In the genomic region with DNA sequence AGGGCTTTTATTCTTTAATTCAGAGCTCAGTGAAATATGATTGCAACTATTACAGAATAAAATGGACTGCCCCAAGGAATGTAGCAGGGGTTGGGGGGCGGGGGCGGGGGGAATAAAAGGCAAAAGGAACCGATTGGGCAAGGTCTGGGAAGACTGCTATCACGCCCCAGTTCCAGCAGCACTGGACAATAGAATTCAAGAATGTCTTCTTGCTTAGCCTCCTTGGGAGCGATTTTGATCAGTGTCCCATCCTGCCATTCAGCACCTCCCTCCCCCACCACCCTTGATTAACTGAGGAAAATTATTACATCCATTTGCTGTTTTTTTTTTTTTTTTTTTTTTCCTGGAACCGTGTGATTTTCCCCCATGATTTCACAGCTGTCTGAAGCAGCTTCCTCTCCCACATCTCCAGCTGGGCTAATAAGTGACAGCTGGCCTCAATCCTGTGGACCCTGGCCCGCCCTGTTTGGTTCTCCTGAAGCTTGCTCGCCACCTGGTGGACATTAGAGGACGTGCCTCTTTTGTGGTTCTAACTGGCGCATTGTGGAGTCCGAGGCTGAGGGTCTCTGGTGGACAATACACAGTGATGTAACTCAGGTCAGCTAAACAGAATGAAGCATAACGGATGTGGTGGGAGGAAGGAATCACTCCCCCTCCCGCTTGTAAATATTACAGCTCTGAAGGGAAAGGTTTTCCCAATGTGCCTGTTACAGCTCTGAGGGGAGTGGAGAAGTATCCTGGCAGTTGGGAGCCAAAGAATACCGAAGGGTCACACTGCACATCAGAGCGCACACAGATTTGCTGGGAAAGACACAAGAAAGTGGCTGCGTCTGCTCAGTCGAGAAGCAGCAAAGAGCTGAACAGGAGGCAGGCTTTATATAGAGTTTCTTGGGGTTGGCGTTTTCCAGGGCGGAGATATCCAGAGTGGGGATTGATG, we compare ENCODE assay signal across 8 mouse cellular contexts. TPM values are rescaled to one million over a fixed set of nuclear protein-coding genes. Genes with fewer than 3 reads are reported as not detected.
A peak's percentile ranks its signal among the peaks of the same experiment; 100 is the strongest.
DNase-seq lines count a peak whose midpoint lies in the region; ATAC-seq and TF ChIP-seq lines count a peak whose summit lies in the region.

No protein-coding gene starts in this region.

- peak overlapping the region; percentile 37 for H3K4me2 ChIP-seq in lung, embryonic 16.5 days (ENCODE audit: low read depth, low read length)

- no peaks in the 10 kb centered on the region for H3K4me1 ChIP-seq in ES-E14 (ENCODE audit: control insufficient read depth in 2 of 2, insufficient read depth in 2 of 2, low read length in 2 of 2, poor library complexity in 1 of 2)
- H3K4me1 ChIP-seq in cerebellum, adult 2 months (ENCODE audit: control insufficient read depth, insufficient read depth, low read length): no peaks in the 10 kb centered on the region
- peaks cover 10% of the 10 kb centered on the region; the same call in 1 of the 2 replicates for H3K4me1 ChIP-seq in lung, embryonic 16.5 days (replicated peaks; ENCODE audit: control insufficient read depth, insufficient read depth, low read length)

- TF ChIP-seq POLR2A in cerebellum, adult 2 months (IDR thresholded peaks at IDR 0.05; ENCODE audit: borderline replicate concordance, insufficient read depth, low read length): no peak

- DNase-seq in ES-E14 (ENCODE audit: low read depth, low spot score): peak; percentile 55
- peak; percentile 38 to 44 for DNase-seq in cerebellum, adult 2 months
- DNase-seq in forelimb bud, embryonic 11.5 days (ENCODE audit: low read depth, low spot score): peak; percentile 84
- peak; percentile 40 for DNase-seq in layer of hippocampus, adult 9-11 months
- DNase-seq in ovary, postnatal 36 days (ENCODE audit: low spot score): peak; percentile 60
- peak; percentile 54 for DNase-seq in thymus, postnatal 25 days

- H3K27ac ChIP-seq in ES-E14 (ENCODE audit: insufficient read depth, low read depth, low read length, poor library complexity, severe bottlenecking): no peak overlapping the region
- no peak overlapping the region for H3K27ac ChIP-seq in cerebellum, adult 2 months (ENCODE audit: insufficient read depth, low read length)
- no peak overlapping the region for H3K27ac ChIP-seq in lung, embryonic 16.5 days (ENCODE audit: low read length)

- peak; percentile 74 to 81 for ATAC-seq in hematopoietic stem cell, adult 5-6 weeks (replicated peaks in 1 of 2; ENCODE audit: insufficient read depth in 1 of 2, low FRiP score in 2 of 2, low TSS enrichment in 1 of 2, low read depth in 1 of 2, poor library complexity in 2 of 2, severe bottlenecking in 2 of 2)
- peak; percentile 89 for ATAC-seq in lung, embryonic 16.5 days (ENCODE audit: low read depth)

- no peaks in the 10 kb centered on the region for H3K9me3 ChIP-seq in ES-E14 (ENCODE audit: control insufficient read depth, insufficient read depth, low read depth, low read length)
- H3K9me3 ChIP-seq in lung, embryonic 16.5 days (ENCODE audit: control insufficient read depth, low read length): no peaks in the 10 kb centered on the region

- no peaks in the 10 kb centered on the region for H3K36me3 ChIP-seq in ES-E14 (ENCODE audit: control insufficient read depth, insufficient read depth, low read length, poor library complexity, severe bottlenecking)
- no peaks in the 10 kb centered on the region for H3K36me3 ChIP-seq in lung, embryonic 16.5 days (ENCODE audit: control insufficient read depth, insufficient read depth, low read length)

- H3K4me3 ChIP-seq in ES-E14 (ENCODE audit: insufficient read depth in 1 of 2, low read depth in 1 of 2, low read length in 2 of 2, poor library complexity in 1 of 2, severe bottlenecking in 1 of 2): no peak overlapping the region
- H3K4me3 ChIP-seq in cerebellum, adult 2 months (replicated peaks; ENCODE audit: insufficient read depth, low read depth, low read length): no peak overlapping the region
- H3K4me3 ChIP-seq in lung, embryonic 16.5 days (ENCODE audit: low read length): no peak overlapping the region

- in situ Hi-C loops in ES-E14 (cut with MboI; ENCODE audit: low sequenced_read_pairs in 2 of 2, unreplicated experiment in 2 of 2): no loop called here

- H3K9ac ChIP-seq in ES-E14 (ENCODE audit: insufficient read depth, low read depth, low read length, poor library complexity, severe bottlenecking): no peak overlapping the region
- no peak overlapping the region for H3K9ac ChIP-seq in lung, embryonic 16.5 days (ENCODE audit: low read length)

- TF ChIP-seq CTCF in cerebellum, adult 2 months (IDR thresholded peaks at IDR 0.05; ENCODE audit: borderline replicate concordance, insufficient read depth, low read depth, low read length): peak; percentile 75

- H3K27me3 ChIP-seq in cerebellum, adult 2 months (ENCODE audit: control insufficient read depth, insufficient read depth, low read length): no peaks in the 10 kb centered on the region; the same call in 1 of the 2 replicates
- no peaks in the 10 kb centered on the region for H3K27me3 ChIP-seq in lung, embryonic 16.5 days (ENCODE audit: control insufficient read depth, insufficient read depth, low read depth, low read length)

- 31% methylated on average over 19 of the region's 19 CpGs for WGBS in cerebellum, adult 2 months
- 28% methylated on average over 19 of the region's 19 CpGs for WGBS in lung, embryonic 16.5 days

TF ChIP-seq in ES-E14, 5 proteins besides CTCF, POLR2A, EP300 and RAD21:
- TF ChIP-seq ZNF384 (IDR thresholded peaks at IDR 0.05; ENCODE audit: low read depth, low read length) (no peak; the same call in 1 of the 2 replicates), HCFC1 (IDR thresholded peaks at IDR 0.05; ENCODE audit: borderline replicate concordance, insufficient read depth, low read length) (no peak), MAFK (IDR thresholded peaks at IDR 0.05; ENCODE audit: insufficient read depth, low read depth, low read length) (no peak), ZC3H11A (IDR thresholded peaks at IDR 0.05; ENCODE audit: borderline replicate concordance, low read depth, low read length) (peak; percentile 75; the same call in 1 of the 2 replicates), CHD2 (IDR thresholded peaks at IDR 0.05; ENCODE audit: low read depth, low read length) (no peak)

RNA-seq across cellular contexts. Expression of gene Mep1a, which starts 42.1 kb away (rescaled TPM):
- not detected in 2 replicates for total RNA-seq in ES-E14 (2012; rRNA removed)
- not detected in 2 replicates for polyA plus RNA-seq in cerebellum, adult 2 months (2012; rRNA removed)
- not detected in 2 replicates for total RNA-seq in hematopoietic stem cell, adult 5-6 weeks (2017)
- polyA plus RNA-seq in lung, embryonic 16.5 days (2015; fragmentation: Nextera tagmentation; extraction: Ambion mirVana): 0.23 TPM in 1 of 2 replicates, not detected in the other
